Mouse (Mus musculus) G1E (cell line): ENCODE results near the gene Ddx58. TPM values are rescaled to one million over a fixed set of nuclear protein-coding genes. Genes with fewer than 3 reads are reported as not detected.

Experiments used
- ATAC-seq: 2 replicates; pipeline ENCODE4 v1.8.0; 2016; ENCODE audit warnings: mild to moderate bottlenecking; ENCODE audit not compliant: insufficient number of reproducible peaks, poor library complexity, low FRiP score, severe bottlenecking; ENCODE audit errors: extremely low read depth
- DNase-seq: peaks from one replicate; pipeline ENCODE4 v3.0.0; 2012; ENCODE audit warnings: low spot score
- H3K27me3 ChIP-seq: 2 replicates; pipeline ENCODE4 v1.6.1; 2012; ENCODE audit warnings: mild to moderate bottlenecking, low read length, inconsistent platforms; ENCODE audit not compliant: insufficient read depth
- H3K36me3 ChIP-seq: replicated peaks from 2 replicates; pipeline ENCODE3; 2012; ENCODE audit warnings: mild to moderate bottlenecking, inconsistent platforms
- H3K4me1 ChIP-seq: 2 replicates; pipeline ENCODE4 v1.6.1; 2012; ENCODE audit warnings: low read depth, low read length, inconsistent platforms, mixed read lengths; ENCODE audit not compliant: insufficient read depth
- H3K4me3 ChIP-seq: 2 replicates; pipeline ENCODE4 v1.5.1; 2012; ENCODE audit warnings: low read depth, mild to moderate bottlenecking, inconsistent platforms, low read length, moderate library complexity, mixed read lengths
- H3K9me3 ChIP-seq: replicated peaks from 2 replicates; pipeline ENCODE4 v1.6.1; 2012; ENCODE audit warnings: inconsistent platforms
- CTCF ChIP-seq: IDR thresholded peaks from 2 replicates; pipeline ENCODE4 v1.5.1; 2012; ENCODE audit warnings: low read depth, low read length, inconsistent platforms, mixed read lengths
- GATA1 ChIP-seq: IDR thresholded peaks from 2 replicates; pipeline ENCODE4 v1.6.1; 2012; ENCODE audit warnings: borderline replicate concordance, low read length, inconsistent platforms, mixed read lengths
- GATA2 ChIP-seq: IDR thresholded peaks from 2 replicates; pipeline ENCODE4 v1.6.1; 2012; ENCODE audit warnings: low read depth, low read length, inconsistent platforms, borderline replicate concordance
- POLR2AphosphoS5 ChIP-seq: IDR thresholded peaks from 2 replicates; pipeline ENCODE4 v1.6.1; 2012; ENCODE audit warnings: low read depth, low read length, inconsistent platforms; ENCODE audit not compliant: insufficient replicate concordance
- TAL1 ChIP-seq: conservative IDR thresholded peaks from 2 replicates; pipeline ENCODE4 v1.6.1; 2012; ENCODE audit warnings: low read depth, low read length, inconsistent platforms, mixed read lengths
- polyA plus RNA-seq: library from polyadenylated mRNA; stranded (reverse); fragments of >175 nt; gene quantifications from 2 replicates; pipeline ENCODE4 v1.2.3, GENCODE M21; 2012
- total RNA-seq, 2 experiments: library from RNA; stranded (forward) in 1 of 2; stranded (reverse) in 1 of 2; fragments of 200-1000 nt in 1 of 2; fragments of >200 nt in 1 of 2; fragmentation: Nextera tagmentation in 1 of 2; gene quantifications; 2 replicates each; pipeline ENCODE4 v1.2.3; 2014 to 2017

The Ddx58 gene
- total and polyA plus RNA-seq, 3 experiments, result 0.68 to 29.2 (median 16.1) TPM

DNA sequence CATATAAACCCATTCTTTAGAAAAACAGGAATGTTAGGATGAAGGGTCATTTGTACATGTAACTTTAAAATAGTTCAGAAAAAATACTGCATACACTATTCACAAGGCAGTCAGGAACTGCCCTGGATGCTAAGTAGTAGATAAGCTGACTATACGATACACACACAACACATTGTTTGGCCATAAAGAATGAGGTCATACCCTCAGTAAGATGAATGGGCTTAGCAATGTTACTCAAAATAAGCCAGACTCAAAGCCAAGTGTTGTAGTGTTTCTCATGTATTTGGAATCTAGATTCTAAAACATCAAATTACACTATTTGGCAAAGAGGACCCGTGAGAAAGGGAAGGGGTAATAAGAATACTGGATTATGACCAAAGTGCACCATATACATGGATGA lies 14.1 kb upstream of the Ddx58 start:
- TF ChIP-seq GATA2, result no peak
- peaks cover 10% of the 10 kb centered on the region for H3K36me3 ChIP-seq
- no peak overlapping the region for H3K4me3 ChIP-seq
- H3K4me1 ChIP-seq, result no peaks in the 10 kb centered on the region
- ATAC-seq (no peak), DNase-seq (no peak)
- H3K27me3 ChIP-seq, result no peaks in the 10 kb centered on the region
- no peaks in the 10 kb centered on the region for H3K9me3 ChIP-seq

DNA sequence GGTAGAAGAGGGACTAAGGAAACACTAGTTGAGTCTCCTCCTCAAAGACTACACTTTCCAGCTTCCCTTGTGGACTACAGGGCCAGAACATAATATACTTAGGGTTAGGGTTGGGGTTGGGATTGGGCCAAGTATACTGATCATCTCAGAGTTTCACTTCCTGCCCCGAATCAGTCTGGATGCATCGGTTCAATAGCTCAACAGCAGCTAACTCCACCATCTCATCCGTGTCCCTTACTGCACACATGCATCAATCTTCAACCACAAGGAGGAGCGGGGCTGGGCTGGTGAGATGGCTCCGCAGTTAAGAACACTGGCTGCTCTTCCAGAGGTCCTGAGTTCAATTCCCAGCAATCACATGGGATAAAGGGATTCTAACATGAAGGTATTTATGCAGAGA lies 11.4 kb upstream of the Ddx58 start:
- ATAC-seq, result no peak
- no peak for TF ChIP-seq GATA1
- TF ChIP-seq CTCF, result no peak
- no peak for TF ChIP-seq GATA2
- no peak for TF ChIP-seq TAL1
- no peak for TF ChIP-seq POLR2AphosphoS5
- H3K4me3 ChIP-seq, result no peak overlapping the region
- peaks cover 2% of the 10 kb centered on the region for H3K36me3 ChIP-seq
- DNase-seq, result no peak
- no peaks in the 10 kb centered on the region for H3K9me3 ChIP-seq
- no peaks in the 10 kb centered on the region for H3K27me3 ChIP-seq
- no peaks in the 10 kb centered on the region for H3K4me1 ChIP-seq

DNA sequence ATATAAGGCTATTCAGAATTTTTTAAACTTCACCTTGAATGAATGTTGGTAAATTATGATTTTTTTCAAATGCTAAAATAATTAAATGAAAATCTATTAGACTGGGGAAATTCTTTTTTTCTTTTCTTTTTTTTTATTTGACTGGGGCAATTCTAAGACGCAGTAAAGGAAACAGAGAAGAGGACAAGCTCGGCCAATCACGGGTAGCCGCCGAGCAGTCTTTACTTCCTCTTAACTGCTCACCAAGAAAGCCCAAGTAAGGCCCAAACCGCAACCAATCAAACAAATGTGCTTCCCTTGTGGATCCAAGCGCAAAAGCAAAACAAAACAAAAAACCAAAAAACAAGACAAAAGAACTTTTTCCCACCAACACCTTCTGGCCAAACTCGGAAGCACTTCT lies 4.4 kb upstream of the Ddx58 start:
- Histone ChIP-seq H3K9me3 (no peaks in the 10 kb centered on the region), H3K36me3 (no peaks in the 10 kb centered on the region), H3K27me3 (no peaks in the 10 kb centered on the region), H3K4me3 (no peak overlapping the region), H3K4me1 (peaks cover 17% of the 10 kb centered on the region)
- DNase-seq, result no peak
- no peak for ATAC-seq
- TF ChIP-seq GATA2, result no peak
- no peak for TF ChIP-seq TAL1

DNA sequence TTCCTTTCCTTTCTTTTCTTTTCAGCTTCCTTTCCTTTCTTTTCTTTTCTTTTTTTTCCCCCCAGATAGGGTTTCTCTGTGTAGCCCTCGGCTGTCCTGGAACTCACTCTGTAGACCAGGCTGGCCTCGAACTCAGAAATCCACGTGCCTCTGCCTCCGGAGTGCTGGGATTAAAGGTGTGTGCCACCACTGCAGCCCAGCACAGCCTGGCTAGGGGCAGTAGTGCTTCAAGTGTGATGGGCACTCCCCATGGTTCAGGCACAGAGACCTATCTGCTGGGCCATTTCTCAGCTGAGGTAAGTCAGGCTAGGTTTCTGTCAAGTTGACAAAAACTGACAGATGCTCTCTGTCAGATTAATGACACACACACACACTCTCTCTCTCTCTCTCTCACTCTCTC lies 3.4 kb upstream of the Ddx58 start:
- DNase-seq (no peak), ATAC-seq (no peak)
- Histone ChIP-seq H3K9me3 (no peaks in the 10 kb centered on the region), H3K4me1 (peaks cover 23% of the 10 kb centered on the region), H3K27me3 (0 out of 2 replicates have a peak, but pooled peaks cover 2% of the 10 kb centered on the region), H3K4me3 (no peak overlapping the region), H3K36me3 (no peaks in the 10 kb centered on the region)
- TF ChIP-seq POLR2AphosphoS5, result no peak
- no peak for TF ChIP-seq GATA2
- TF ChIP-seq CTCF, result no peak
- TF ChIP-seq GATA1, result no peak
- no peak for TF ChIP-seq TAL1

- DNase-seq, result no peak
These were observed 2.3 kb upstream of the Ddx58 start for GRCm38 (mm10) chr4:40241928-40242327.

DNA sequence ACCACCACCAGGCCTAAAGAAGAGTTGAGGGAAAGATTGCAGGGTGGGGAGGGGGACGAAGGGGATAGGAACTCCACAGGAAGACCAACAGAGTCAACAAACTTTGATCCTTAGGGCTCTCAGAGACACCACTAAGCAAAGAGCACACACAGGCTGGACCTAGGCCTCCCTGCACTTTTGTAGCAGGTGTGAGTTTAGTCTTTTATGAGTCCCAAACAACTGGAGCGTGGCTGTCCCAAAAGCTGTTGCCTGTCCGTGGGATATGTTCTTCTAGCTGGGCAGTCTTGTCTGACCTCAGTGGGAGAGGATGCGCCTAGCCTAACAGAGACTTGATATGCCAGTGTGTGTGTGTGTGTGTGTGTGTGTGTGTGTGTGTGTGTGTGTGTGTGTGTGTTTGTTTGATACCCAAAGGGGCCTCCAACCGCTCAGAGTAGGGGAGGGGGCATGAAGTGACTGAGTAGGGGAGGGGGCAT lies 680 bp upstream of the Ddx58 start:
- ATAC-seq (no peak), DNase-seq (no peak)
- H3K4me3 ChIP-seq, result peak overlapping the region; percentile 71; the same call in 1 of the 2 replicates
- TF ChIP-seq TAL1 (no peak), GATA1 (no peak), CTCF (no peak), POLR2AphosphoS5 (no peak), GATA2 (no peak)
- H3K9me3 ChIP-seq, result no peaks in the 10 kb centered on the region
- 0 out of 2 replicates have a peak, but pooled peaks cover 3% of the 10 kb centered on the region for H3K27me3 ChIP-seq
- peaks cover 24% of the 10 kb centered on the region for H3K4me1 ChIP-seq
- no peaks in the 10 kb centered on the region for H3K36me3 ChIP-seq

More at GRCm38 (mm10) chr4:40241928-40242327, 2.3 kb upstream of the Ddx58 start:
- Histone ChIP-seq H3K4me3 (no peak overlapping the region), H3K36me3 (no peaks in the 10 kb centered on the region), H3K9me3 (no peaks in the 10 kb centered on the region), H3K4me1 (peaks cover 23% of the 10 kb centered on the region), H3K27me3 (0 out of 2 replicates have a peak, but pooled peaks cover 2% of the 10 kb centered on the region)
- no peak for ATAC-seq
- TF ChIP-seq TAL1 (no peak), POLR2AphosphoS5 (no peak), GATA1 (no peak), GATA2 (no peak), CTCF (no peak)
